Comparison of ENCODE assay signal across 11 mouse cellular contexts in the genomic region with DNA sequence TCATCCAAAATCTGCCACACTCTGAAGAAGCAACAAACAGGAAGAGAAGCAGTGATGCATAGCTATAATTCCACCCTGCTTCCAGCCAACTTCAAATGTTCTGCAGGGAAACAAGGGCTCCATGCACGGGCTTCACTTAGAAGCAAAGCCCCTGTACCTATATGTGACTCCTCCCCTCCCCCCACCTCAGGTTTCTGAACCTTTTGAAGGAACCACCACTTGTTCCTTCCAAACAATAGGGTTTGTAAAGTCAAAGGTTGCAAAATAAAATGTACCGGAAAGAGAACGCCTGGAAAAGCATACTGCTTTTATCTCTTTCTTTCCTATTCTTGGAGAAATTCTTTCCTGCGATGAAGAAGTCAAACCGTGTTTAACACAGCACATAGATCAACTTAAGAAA. TPM values are rescaled to one million over a fixed set of nuclear protein-coding genes. Genes with fewer than 3 reads are reported as not detected.
DNase-seq lines count a peak whose midpoint lies in the region; ATAC-seq lines count a peak whose summit lies in the region.
"Had no signal": no experiment of that assay in that cellular context is flagged by ENCODE, and none has a peak within 500 bp of the region (broad histone marks: within the 10 kb centered on the region; RNA-seq: fewer than 3 reads in every experiment).

No protein-coding gene starts in this region.

- no peak overlapping the region for H3K9ac ChIP-seq in kidney, embryonic 15.5 days
- no peak overlapping the region for H3K9ac ChIP-seq in forebrain, embryonic 11.5 days (ENCODE audit: low read length)
- no peak overlapping the region; the same call in 1 of the 2 replicates for H3K9ac ChIP-seq in hindbrain, embryonic 12.5 days
- H3K9ac ChIP-seq in midbrain, embryonic 15.5 days, result no peak overlapping the region
- H3K9ac ChIP-seq in liver, embryonic 11.5 days (ENCODE audit: low read depth, low read length), result no peak overlapping the region
- H3K9ac ChIP-seq: intestine, embryonic 15.5 days; liver, embryonic 15.5 days had no signal

- H3K4me1 ChIP-seq in kidney, embryonic 15.5 days, result peaks cover 20% of the 10 kb centered on the region
- peaks cover 6% of the 10 kb centered on the region for H3K4me1 ChIP-seq in forebrain, embryonic 11.5 days (replicated peaks; ENCODE audit: control insufficient read depth, insufficient read depth, low read length)
- H3K4me1 ChIP-seq in hindbrain, embryonic 12.5 days, result peaks cover 15% of the 10 kb centered on the region
- peaks cover 18% of the 10 kb centered on the region; the same call in 1 of the 2 replicates for H3K4me1 ChIP-seq in midbrain, embryonic 15.5 days
- no peaks in the 10 kb centered on the region for H3K4me1 ChIP-seq in liver, embryonic 11.5 days (replicated peaks; ENCODE audit: control insufficient read depth, insufficient read depth, low read length)
- H3K4me1 ChIP-seq: intestine, embryonic 15.5 days had no signal

- H3K27ac ChIP-seq in kidney, embryonic 15.5 days, result no peak overlapping the region
- no peak overlapping the region for H3K27ac ChIP-seq in forebrain, embryonic 11.5 days (ENCODE audit: low read depth, low read length)
- H3K27ac ChIP-seq in hindbrain, embryonic 12.5 days, result no peak overlapping the region
- H3K27ac ChIP-seq in midbrain, embryonic 15.5 days, result no peak overlapping the region
- no peak overlapping the region for H3K27ac ChIP-seq in liver, embryonic 11.5 days (ENCODE audit: low read depth, low read length)
- H3K27ac ChIP-seq: intestine, embryonic 15.5 days; liver, embryonic 15.5 days had no signal

- peaks cover 3% of the 10 kb centered on the region; the same call in 1 of the 2 replicates for H3K27me3 ChIP-seq in kidney, embryonic 15.5 days
- H3K27me3 ChIP-seq in forebrain, embryonic 11.5 days (ENCODE audit: control insufficient read depth, insufficient read depth, low read length), result no peaks in the 10 kb centered on the region
- H3K27me3 ChIP-seq in hindbrain, embryonic 12.5 days, result no peaks in the 10 kb centered on the region
- H3K27me3 ChIP-seq in midbrain, embryonic 15.5 days (replicated peaks), result no peaks in the 10 kb centered on the region
- H3K27me3 ChIP-seq in liver, embryonic 11.5 days (replicated peaks; ENCODE audit: control insufficient read depth, insufficient read depth, low read length), result peaks cover 32% of the 10 kb centered on the region
- H3K27me3 ChIP-seq: intestine, embryonic 15.5 days had no signal

- peak overlapping the region; percentile 44 for H3K4me2 ChIP-seq in kidney, embryonic 15.5 days
- peak overlapping the region; percentile 2; the same call in 1 of the 2 replicates for H3K4me2 ChIP-seq in forebrain, embryonic 11.5 days (ENCODE audit: low read depth, low read length, severe bottlenecking)
- peak overlapping the region; percentile 38 for H3K4me2 ChIP-seq in hindbrain, embryonic 12.5 days (replicated peaks)
- H3K4me2 ChIP-seq in midbrain, embryonic 15.5 days, result peak overlapping the region; percentile 34
- no peak overlapping the region for H3K4me2 ChIP-seq in liver, embryonic 11.5 days
- H3K4me2 ChIP-seq: intestine, embryonic 15.5 days; liver, embryonic 15.5 days had no signal

- no peaks in the 10 kb centered on the region for H3K9me3 ChIP-seq in kidney, embryonic 15.5 days (replicated peaks)
- H3K9me3 ChIP-seq in forebrain, embryonic 11.5 days (ENCODE audit: control insufficient read depth, low read length), result no peaks in the 10 kb centered on the region
- no peaks in the 10 kb centered on the region for H3K9me3 ChIP-seq in hindbrain, embryonic 12.5 days (replicated peaks)
- no peaks in the 10 kb centered on the region for H3K9me3 ChIP-seq in midbrain, embryonic 15.5 days
- H3K9me3 ChIP-seq in liver, embryonic 11.5 days (ENCODE audit: control insufficient read depth, low read length), result no peaks in the 10 kb centered on the region
- H3K9me3 ChIP-seq: intestine, embryonic 15.5 days; liver, embryonic 15.5 days had no signal

- H3K4me3 ChIP-seq in kidney, embryonic 15.5 days (replicated peaks), result no peak overlapping the region
- no peak overlapping the region for H3K4me3 ChIP-seq in forebrain, embryonic 11.5 days (ENCODE audit: low read depth, low read length)
- no peak overlapping the region for H3K4me3 ChIP-seq in hindbrain, embryonic 12.5 days
- 0 out of 2 replicates have a peak overlapping the region, but pooled peaks have one; percentile 1 for H3K4me3 ChIP-seq in midbrain, embryonic 15.5 days
- H3K4me3 ChIP-seq in liver, embryonic 11.5 days (ENCODE audit: low read depth, low read length), result no peak overlapping the region
- H3K4me3 ChIP-seq: intestine, embryonic 15.5 days; liver, embryonic 15.5 days had no signal

- DNase-seq in kidney, postnatal 25 days, result no peak
- no peak for DNase-seq in forebrain, embryonic 11.5 days (ENCODE audit: low spot score)
- DNase-seq in liver, embryonic 11.5 days (ENCODE audit: low spot score), result no peak
- no peak for DNase-seq in liver
- DNase-seq in cerebellum, postnatal 36 days, result no peak
- DNase-seq: layer of hippocampus, postnatal 36 days had no signal

- ATAC-seq in kidney, embryonic 15.5 days (replicated peaks; ENCODE audit: low FRiP score), result no peak
- no peak for ATAC-seq in forebrain, embryonic 11.5 days (replicated peaks; ENCODE audit: low FRiP score)
- no peak for ATAC-seq in hindbrain, embryonic 12.5 days (ENCODE audit: low FRiP score)
- no peak for ATAC-seq in midbrain, embryonic 15.5 days (replicated peaks)
- no peak for ATAC-seq in liver, embryonic 11.5 days (replicated peaks; ENCODE audit: low FRiP score)
- ATAC-seq: intestine, embryonic 15.5 days had no signal

- WGBS in kidney, embryonic 15.5 days, result 19% methylated on average over 5 of the region's 5 CpGs
- WGBS in forebrain, embryonic 11.5 days, result 2% methylated on average over 5 of the region's 5 CpGs
- WGBS in hindbrain, embryonic 12.5 days, result 3% methylated on average over 5 of the region's 5 CpGs
- WGBS in midbrain, embryonic 15.5 days, result 7% methylated on average over 5 of the region's 5 CpGs
- 17% methylated on average over 5 of the region's 5 CpGs for WGBS in liver, embryonic 11.5 days

- H3K36me3 ChIP-seq in kidney, embryonic 15.5 days, result no peaks in the 10 kb centered on the region
- no peaks in the 10 kb centered on the region for H3K36me3 ChIP-seq in forebrain, embryonic 11.5 days (ENCODE audit: control insufficient read depth, insufficient read depth, low read length)
- no peaks in the 10 kb centered on the region for H3K36me3 ChIP-seq in hindbrain, embryonic 12.5 days
- H3K36me3 ChIP-seq in midbrain, embryonic 15.5 days (replicated peaks), result no peaks in the 10 kb centered on the region
- H3K36me3 ChIP-seq in liver, embryonic 11.5 days (ENCODE audit: control insufficient read depth, insufficient read depth, low read length), result no peaks in the 10 kb centered on the region
- H3K36me3 ChIP-seq: intestine, embryonic 15.5 days; liver, embryonic 15.5 days had no signal

RNA-seq across cellular contexts. Expression of gene Dach1, which starts 2.3 kb away (rescaled TPM):
- polyA plus RNA-seq in kidney, embryonic 15.5 days (2015; fragmentation: Nextera tagmentation; extraction: Ambion mirVana), result 18.9 and 22.0 TPM in 2 replicates
- polyA plus RNA-seq in forebrain, embryonic 11.5 days (2014; fragmentation: Nextera tagmentation; extraction: Ambion mirVana), result 21.7 and 25.3 TPM in 2 replicates
- 22.8 and 24.3 TPM in 2 replicates for polyA plus RNA-seq in hindbrain, embryonic 12.5 days (2016; fragmentation: Nextera tagmentation; extraction: Ambion mirVana)
- 8.9 and 9.4 TPM in 2 replicates for polyA plus RNA-seq in midbrain, embryonic 15.5 days (2015; fragmentation: Nextera tagmentation; extraction: Ambion mirVana)
- 0.48 and 0.70 TPM in 2 replicates for polyA plus RNA-seq in liver, embryonic 11.5 days (2014; fragmentation: Nextera tagmentation; extraction: Ambion mirVana)
